Comparison of ENCODE assay signal across 9 mouse cellular contexts in the genomic region with DNA sequence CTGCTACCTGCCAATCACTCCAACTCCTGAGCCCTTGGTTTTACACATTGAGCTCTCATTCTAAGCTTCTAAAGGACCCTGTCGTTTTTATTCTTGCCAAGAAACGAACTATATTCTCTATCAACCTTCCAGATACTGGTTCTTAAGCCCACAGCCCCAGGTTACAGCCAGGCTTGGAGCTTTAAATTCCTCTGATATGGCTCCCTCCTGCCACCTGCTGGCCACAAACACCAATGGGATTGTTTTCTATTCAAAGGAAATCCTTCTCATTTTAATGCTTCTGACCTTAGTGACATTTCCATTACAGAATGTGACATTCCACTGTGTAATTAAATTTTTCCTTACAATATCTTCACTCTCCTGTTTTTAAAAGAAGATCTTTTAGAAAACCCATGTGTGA. TPM values are rescaled to one million over a fixed set of nuclear protein-coding genes. Genes with fewer than 3 reads are reported as not detected.
A peak's percentile ranks its signal among the peaks of the same experiment; 100 is the strongest.
DNase-seq lines count a peak whose midpoint lies in the region; ATAC-seq and TF ChIP-seq lines count a peak whose summit lies in the region.
"Had no signal": no experiment of that assay in that cellular context is flagged by ENCODE, and none has a peak within 500 bp of the region (broad histone marks: within the 10 kb centered on the region; RNA-seq: fewer than 3 reads in every experiment).

No protein-coding gene starts in this region.

- H3K4me3 ChIP-seq in kidney, embryonic 15.5 days (replicated peaks): no peak overlapping the region
- H3K4me3 ChIP-seq in E14TG2a.4 (replicated peaks; ENCODE audit: low read length): no peak overlapping the region
- H3K4me3 ChIP-seq in embryonic facial prominence, embryonic 11.5 days (ENCODE audit: low read depth, low read length): no peak overlapping the region
- H3K4me3 ChIP-seq in neural tube, embryonic 11.5 days (ENCODE audit: low read depth, low read length): no peak overlapping the region
- H3K4me3 ChIP-seq: limb, embryonic 15.5 days had no signal

- H3K27me3 ChIP-seq in kidney, embryonic 15.5 days: no peaks in the 10 kb centered on the region
- H3K27me3 ChIP-seq in E14TG2a.4 (ENCODE audit: insufficient read depth, low read length): no peaks in the 10 kb centered on the region
- no peaks in the 10 kb centered on the region for H3K27me3 ChIP-seq in embryonic facial prominence, embryonic 11.5 days (ENCODE audit: control insufficient read depth, insufficient read depth, low read length)
- H3K27me3 ChIP-seq in neural tube, embryonic 11.5 days (ENCODE audit: control insufficient read depth, insufficient read depth, low read length): no peaks in the 10 kb centered on the region
- H3K27me3 ChIP-seq: limb, embryonic 15.5 days had no signal

- H3K9ac ChIP-seq in kidney, embryonic 15.5 days: no peak overlapping the region
- no peak overlapping the region for H3K9ac ChIP-seq in embryonic facial prominence, embryonic 11.5 days (replicated peaks; ENCODE audit: low read length)
- no peak overlapping the region for H3K9ac ChIP-seq in neural tube, embryonic 11.5 days (ENCODE audit: low read length)
- H3K9ac ChIP-seq: limb, embryonic 15.5 days had no signal

- peak; percentile 41 for TF ChIP-seq CTCF in E14TG2a.4 (conservative IDR thresholded peaks at IDR 0.05; ENCODE audit: low read length)

- H3K27ac ChIP-seq in kidney, embryonic 15.5 days: no peak overlapping the region
- no peak overlapping the region for H3K27ac ChIP-seq in embryonic facial prominence, embryonic 11.5 days (replicated peaks; ENCODE audit: low read depth, low read length)
- H3K27ac ChIP-seq in neural tube, embryonic 11.5 days (ENCODE audit: low read depth, low read length): no peak overlapping the region
- H3K27ac ChIP-seq: limb, embryonic 15.5 days had no signal

- DNase-seq in kidney, adult 18-20 months: peak; percentile 57
- DNase-seq in adrenal gland, postnatal 10 days: peak; percentile 63
- DNase-seq in embryonic facial prominence, embryonic 11.5 days (ENCODE audit: low spot score): peak; percentile 54
- peak; percentile 15 to 42 for DNase-seq in layer of hippocampus, postnatal 14 days (ENCODE audit: low spot score in 2 of 2)
- peak; percentile 33 for DNase-seq in neural tube, embryonic 11.5 days (ENCODE audit: low spot score)

- H3K4me1 ChIP-seq in kidney, embryonic 15.5 days: no peaks in the 10 kb centered on the region
- no peaks in the 10 kb centered on the region for H3K4me1 ChIP-seq in E14TG2a.4 (replicated peaks; ENCODE audit: low read depth, low read length)
- H3K4me1 ChIP-seq in embryonic facial prominence, embryonic 11.5 days (ENCODE audit: control insufficient read depth, insufficient read depth, low read length): no peaks in the 10 kb centered on the region
- no peaks in the 10 kb centered on the region for H3K4me1 ChIP-seq in neural tube, embryonic 11.5 days (ENCODE audit: control insufficient read depth, insufficient read depth, low read length)
- H3K4me1 ChIP-seq: limb, embryonic 15.5 days had no signal

- H3K4me2 ChIP-seq in kidney, embryonic 15.5 days: no peak overlapping the region
- no peak overlapping the region for H3K4me2 ChIP-seq in embryonic facial prominence, embryonic 11.5 days (ENCODE audit: low read depth, low read length)
- no peak overlapping the region for H3K4me2 ChIP-seq in neural tube, embryonic 11.5 days (ENCODE audit: low read depth)
- H3K4me2 ChIP-seq: limb, embryonic 15.5 days had no signal

- ATAC-seq in kidney, embryonic 15.5 days (replicated peaks; ENCODE audit: low FRiP score): no peak
- ATAC-seq in embryonic facial prominence, embryonic 11.5 days (replicated peaks; ENCODE audit: insufficient number of reproducible peaks, low FRiP score, low TSS enrichment, low read depth): no peak
- no peak for ATAC-seq in neural tube, embryonic 11.5 days (ENCODE audit: insufficient read depth, low FRiP score, low TSS enrichment)
- ATAC-seq in erythroblast, adult 5-6 weeks (replicated peaks; ENCODE audit: low FRiP score, poor library complexity, severe bottlenecking): no peak

- 8% methylated on average over 2 of the region's 2 CpGs for WGBS in kidney, embryonic 15.5 days
- WGBS in embryonic facial prominence, embryonic 11.5 days: 15% methylated on average over 2 of the region's 2 CpGs
- 18% methylated on average over 2 of the region's 2 CpGs for WGBS in neural tube, embryonic 11.5 days

- H3K36me3 ChIP-seq in kidney, embryonic 15.5 days: no peaks in the 10 kb centered on the region
- no peaks in the 10 kb centered on the region for H3K36me3 ChIP-seq in E14TG2a.4 (ENCODE audit: insufficient read depth, low read length)
- H3K36me3 ChIP-seq in embryonic facial prominence, embryonic 11.5 days (replicated peaks; ENCODE audit: control insufficient read depth, insufficient read depth, low read depth, low read length): no peaks in the 10 kb centered on the region
- no peaks in the 10 kb centered on the region for H3K36me3 ChIP-seq in neural tube, embryonic 11.5 days (ENCODE audit: control insufficient read depth, insufficient read depth, low read length)
- H3K36me3 ChIP-seq: limb, embryonic 15.5 days had no signal

- H3K9me3 ChIP-seq in kidney, embryonic 15.5 days (replicated peaks): no peaks in the 10 kb centered on the region
- no peaks in the 10 kb centered on the region for H3K9me3 ChIP-seq in E14TG2a.4 (ENCODE audit: low read length)
- H3K9me3 ChIP-seq in embryonic facial prominence, embryonic 11.5 days (replicated peaks; ENCODE audit: control insufficient read depth, low read length): no peaks in the 10 kb centered on the region
- H3K9me3 ChIP-seq in neural tube, embryonic 11.5 days (ENCODE audit: control insufficient read depth, low read length): no peaks in the 10 kb centered on the region
- H3K9me3 ChIP-seq: limb, embryonic 15.5 days had no signal

RNA-seq across cellular contexts. Expression of gene Rp2, which starts 28.6 kb away (rescaled TPM):
- polyA plus RNA-seq in kidney, embryonic 15.5 days (2015; fragmentation: Nextera tagmentation; extraction: Ambion mirVana): 18.8 and 23.1 TPM in 2 replicates
- 10 to 100 TPM; 15.6 to 16.0 TPM for total RNA-seq in adrenal gland, postnatal 10 days (2021)
- polyA plus RNA-seq in embryonic facial prominence, embryonic 11.5 days (2014; fragmentation: Nextera tagmentation; extraction: Ambion mirVana): 22.1 and 23.0 TPM in 2 replicates
- 10 to 100 TPM; 14.1 to 15.9 TPM for total RNA-seq in layer of hippocampus, postnatal 14 days (2021)
- 18.3 and 19.3 TPM in 2 replicates for polyA plus RNA-seq in neural tube, embryonic 11.5 days (2014; fragmentation: Nextera tagmentation; extraction: Ambion mirVana)
- 23.4 and 26.1 TPM in 2 replicates for total RNA-seq in erythroblast, adult 5-6 weeks (2015; ENCODE audit: low replicate concordance)
- 17.0 and 18.8 TPM in 2 replicates for total RNA-seq in erythroblast, adult 5-6 weeks (2017; ENCODE audit: low replicate concordance)

RNA-seq across cellular contexts. Expression of gene Slc9a7, which starts 44.1 kb away (rescaled TPM):
- 1.1 TPM in 2 replicates for polyA plus RNA-seq in kidney, embryonic 15.5 days (2015; fragmentation: Nextera tagmentation; extraction: Ambion mirVana)
- total RNA-seq in adrenal gland, postnatal 10 days (2021): 1 to 10 TPM; 7.1 to 9.7 TPM
- polyA plus RNA-seq in embryonic facial prominence, embryonic 11.5 days (2014; fragmentation: Nextera tagmentation; extraction: Ambion mirVana): 0.50 and 1.2 TPM in 2 replicates
- total RNA-seq in layer of hippocampus, postnatal 14 days (2021): 10 to 100 TPM; 66.5 to 68.3 TPM
- 1.7 and 3.4 TPM in 2 replicates for polyA plus RNA-seq in neural tube, embryonic 11.5 days (2014; fragmentation: Nextera tagmentation; extraction: Ambion mirVana)
- 4.2 TPM in 1 of 2 replicates, not detected in the other for total RNA-seq in erythroblast, adult 5-6 weeks (2015; ENCODE audit: low replicate concordance)
- total RNA-seq in erythroblast, adult 5-6 weeks (2017; ENCODE audit: low replicate concordance): 0.98 TPM in 1 of 2 replicates, not detected in the other

Comparison
In these comparisons a context has a peak if more than half of its experiments do, and no peak if none do; other contexts are left out.
1. RNA of gene Slc9a7, which starts 44.1 kb away (total RNA-seq): 66.5 to 68.3 TPM in layer of hippocampus, postnatal 14 days; 7.1 to 9.7 TPM in adrenal gland, postnatal 10 days and 0.98 to 4.2 TPM in erythroblast, adult 5-6 weeks; every median in the first group is over 4 times any median in the second.
2. Peak in every context shown above with its lines, with median percentiles within 50 percentile points of each other: DNase-seq.